Mouse (Mus musculus) hindbrain, embryonic 12.5 days (tissue): ENCODE data around the gene Myl10. TPM values are rescaled to one million over a fixed set of nuclear protein-coding genes. Genes with fewer than 3 reads are reported as not detected.

Experiments used
- ATAC-seq: fragments of 200-750 bp; cut with Nextera tagmentation; 2 replicates; pipeline ENCODE4 v1.8.0; 2017; ENCODE audit warnings: moderate TSS enrichment; ENCODE audit not compliant: low FRiP score
- H3K27ac ChIP-seq: fragments of 300-500 bp; sonication (generic); 2 replicates; pipeline ENCODE4 v1.5.1; 2016; ENCODE audit warnings: mild to moderate bottlenecking
- H3K27me3 ChIP-seq: fragments of 300-500 bp; sonication (generic); 2 replicates; pipeline ENCODE4 v1.6.1; 2016; ENCODE audit warnings: mild to moderate bottlenecking
- H3K36me3 ChIP-seq: fragments of 300-500 bp; sonication (generic); 2 replicates; pipeline ENCODE4 v1.6.1; 2016; ENCODE audit warnings: mild to moderate bottlenecking
- H3K4me1 ChIP-seq: fragments of 300-500 bp; sonication (generic); 2 replicates; pipeline ENCODE4 v1.6.1; 2016
- H3K4me2 ChIP-seq: fragments of 300-500 bp; sonication (generic); replicated peaks from 2 replicates; pipeline ENCODE4 v1.6.1; 2016; ENCODE audit warnings: mild to moderate bottlenecking
- H3K4me3 ChIP-seq: fragments of 300-500 bp; sonication (generic); 2 replicates; pipeline ENCODE4 v1.5.1; 2016; ENCODE audit warnings: mild to moderate bottlenecking
- H3K9ac ChIP-seq: fragments of 300-500 bp; sonication (generic); 2 replicates; pipeline ENCODE4 v1.6.1; 2016; ENCODE audit warnings: mild to moderate bottlenecking, moderate library complexity
- H3K9me3 ChIP-seq: fragments of 300-500 bp; sonication (generic); replicated peaks from 2 replicates; pipeline ENCODE4 v1.6.1; 2016; ENCODE audit warnings: mild to moderate bottlenecking
- WGBS: fragments of 180-500 bp; shearing (Covaris S2); methylation state at CpG from one replicate; pipeline ENCODE4 v1.1.7; 2016; 5-methylcytosine and 5-hydroxymethylcytosine counted together
- polyA plus RNA-seq: library from polyadenylated mRNA; unstranded; fragments of >200 nt; fragmentation: Nextera tagmentation; extraction: Ambion mirVana; gene quantifications from 2 replicates; pipeline ENCODE4 v1.2.1, GENCODE M21; 2016

The Myl10 gene
- polyA plus RNA-seq, 1 experiment from 2014 or later, result not detected

DNA sequence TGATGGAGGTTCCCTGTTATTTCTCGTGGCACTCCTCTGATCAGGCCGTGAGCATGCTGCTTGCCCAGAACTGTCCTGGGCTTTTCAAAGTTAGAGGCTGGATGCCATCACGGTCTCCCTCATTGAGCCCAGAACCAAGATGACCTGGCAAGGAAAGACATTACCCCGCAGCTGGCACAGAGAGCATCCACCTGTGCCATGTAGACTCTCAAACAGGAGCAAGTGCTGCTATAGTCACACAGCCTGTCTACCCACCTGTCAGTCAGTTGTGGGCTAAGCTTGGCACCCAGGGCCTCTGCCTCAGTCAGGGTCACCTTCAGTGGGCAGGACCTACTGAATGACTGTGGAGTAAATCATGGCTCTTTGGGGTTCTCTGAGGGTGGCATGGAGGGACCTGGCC, 6.6 kb upstream of the Myl10 start:
- no peak for ATAC-seq
- Histone ChIP-seq H3K4me2 (no peak overlapping the region), H3K27ac (no peak overlapping the region), H3K9ac (no peak overlapping the region), H3K4me1 (no peaks in the 10 kb centered on the region), H3K9me3 (no peaks in the 10 kb centered on the region), H3K4me3 (no peak overlapping the region), H3K27me3 (no peaks in the 10 kb centered on the region), H3K36me3 (no peaks in the 10 kb centered on the region)
- 90% methylated on average over 4 of the region's 4 CpGs for WGBS

DNA sequence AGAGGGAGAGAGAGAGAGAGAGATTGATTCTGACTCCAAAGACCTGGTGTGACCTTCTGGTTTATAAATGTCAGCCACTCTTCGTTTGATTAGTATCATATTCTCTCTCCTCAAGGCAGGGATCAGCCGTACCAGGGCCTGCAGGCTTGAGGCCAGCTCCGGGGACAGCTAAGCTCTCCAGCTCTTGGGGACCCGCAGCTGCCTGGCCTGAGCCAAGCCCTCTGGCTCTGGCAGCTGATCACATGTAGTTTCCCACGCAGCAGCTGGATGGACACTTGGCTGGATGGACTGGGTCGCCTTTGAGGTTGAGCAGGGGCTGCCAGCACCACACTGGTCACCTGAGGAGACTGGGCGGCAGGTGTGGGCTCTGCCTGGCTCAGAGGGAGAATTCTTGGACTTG, 5.4 kb upstream of the Myl10 start:
- Histone ChIP-seq H3K9ac (no peak overlapping the region), H3K4me2 (no peak overlapping the region), H3K27ac (no peak overlapping the region), H3K27me3 (no peaks in the 10 kb centered on the region), H3K36me3 (no peaks in the 10 kb centered on the region), H3K4me3 (no peak overlapping the region), H3K4me1 (no peaks in the 10 kb centered on the region), H3K9me3 (no peaks in the 10 kb centered on the region)
- ATAC-seq, result no peak
- WGBS, result 62% methylated on average over 7 of the region's 7 CpGs

DNA sequence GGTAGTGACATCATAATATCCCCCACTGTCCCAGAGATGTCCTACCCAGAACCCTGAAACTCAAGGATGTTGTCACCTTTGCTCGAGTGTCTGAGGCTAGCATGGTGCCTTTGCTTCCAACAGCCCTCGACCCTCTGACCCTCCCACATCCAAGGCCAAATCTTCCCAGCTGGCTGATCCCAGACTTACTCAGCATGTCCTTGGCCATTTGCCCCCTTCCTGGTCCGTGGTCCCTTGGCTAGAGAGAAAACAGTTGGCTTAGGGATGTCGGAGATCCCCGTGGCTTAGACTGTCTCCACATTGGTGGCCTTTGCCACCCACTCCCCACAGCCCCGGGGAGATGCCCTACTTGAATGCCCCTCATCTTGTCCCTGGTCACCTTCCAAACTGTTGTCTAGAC, 4.1 kb upstream of the Myl10 start:
- Histone ChIP-seq H3K27me3 (no peaks in the 10 kb centered on the region), H3K9me3 (no peaks in the 10 kb centered on the region), H3K4me1 (no peaks in the 10 kb centered on the region), H3K4me3 (no peak overlapping the region), H3K27ac (no peak overlapping the region), H3K4me2 (no peak overlapping the region), H3K9ac (no peak overlapping the region), H3K36me3 (no peaks in the 10 kb centered on the region)
- WGBS, result 84% methylated on average over 6 of the region's 6 CpGs
- ATAC-seq, result no peak

GRCm38 (mm10) chr5:136691170-136691569, 1.8 kb upstream of the Myl10 start:
- Histone ChIP-seq H3K27ac (no peak overlapping the region), H3K27me3 (no peaks in the 10 kb centered on the region), H3K9ac (no peak overlapping the region), H3K36me3 (no peaks in the 10 kb centered on the region), H3K4me3 (no peak overlapping the region), H3K9me3 (no peaks in the 10 kb centered on the region), H3K4me2 (no peak overlapping the region), H3K4me1 (no peaks in the 10 kb centered on the region)
- ATAC-seq, result no peak
- 65% methylated on average over 3 of the region's 3 CpGs for WGBS

DNA sequence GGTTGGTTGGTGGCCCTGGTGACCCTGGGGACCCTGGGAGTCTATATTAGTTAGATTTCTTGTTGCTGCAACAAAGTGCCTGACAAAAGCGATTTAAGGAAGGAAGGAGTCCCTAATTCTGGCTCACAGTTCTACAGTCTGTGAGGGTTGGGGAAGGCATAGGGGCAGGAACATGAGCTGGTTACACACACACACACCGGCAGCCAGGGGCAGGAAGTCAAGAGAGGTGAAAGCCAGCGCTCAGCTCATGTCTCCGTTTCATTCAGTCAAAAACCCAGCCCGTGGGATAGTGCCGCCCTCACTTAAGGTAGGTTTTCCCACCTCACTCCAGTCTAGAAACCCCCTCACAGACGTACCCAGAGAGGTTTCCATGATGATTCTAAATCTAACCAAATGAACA, 472 bp downstream of the Myl10 start:
- Histone ChIP-seq H3K4me1 (no peaks in the 10 kb centered on the region), H3K4me3 (no peak overlapping the region), H3K27ac (no peak overlapping the region), H3K27me3 (no peaks in the 10 kb centered on the region), H3K4me2 (no peak overlapping the region), H3K9me3 (no peaks in the 10 kb centered on the region), H3K36me3 (no peaks in the 10 kb centered on the region), H3K9ac (no peak overlapping the region)
- ATAC-seq, result no peak
- 72% methylated on average over 7 of the region's 7 CpGs for WGBS

DNA sequence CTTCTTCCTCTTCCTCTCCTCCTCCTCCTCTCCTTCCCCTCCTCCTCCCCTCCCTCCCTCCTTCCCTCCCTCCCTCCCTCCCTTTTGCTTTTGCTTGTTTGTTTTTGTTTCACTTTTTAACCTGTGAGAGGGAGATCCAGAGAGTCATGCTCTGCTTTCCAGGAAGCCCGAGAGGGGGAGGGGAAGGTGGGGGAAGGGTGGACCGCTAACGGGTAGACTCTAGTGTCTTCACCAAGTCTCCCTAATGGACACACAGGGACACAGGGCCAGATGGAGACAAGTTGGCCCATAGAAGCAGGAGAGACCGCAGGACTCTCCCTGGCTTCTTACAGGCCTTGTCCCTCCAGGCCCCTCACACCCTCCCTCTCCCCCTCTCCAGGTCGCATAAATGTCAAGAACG, 2.0 kb downstream of the Myl10 start:
- H3K4me2 ChIP-seq, result no peak overlapping the region
- no peak for ATAC-seq
- H3K36me3 ChIP-seq, result no peaks in the 10 kb centered on the region
- WGBS, result 71% methylated on average over 6 of the region's 6 CpGs
- H3K4me1 ChIP-seq, result no peaks in the 10 kb centered on the region
- no peak overlapping the region for H3K9ac ChIP-seq
- H3K27me3 ChIP-seq, result no peaks in the 10 kb centered on the region
- H3K9me3 ChIP-seq, result no peaks in the 10 kb centered on the region
- H3K4me3 ChIP-seq, result no peak overlapping the region
- no peak overlapping the region for H3K27ac ChIP-seq

- H3K4me3 ChIP-seq, result no peak overlapping the region
- WGBS, result 82% methylated on average over 5 of the region's 5 CpGs
- no peaks in the 10 kb centered on the region for H3K9me3 ChIP-seq
- no peaks in the 10 kb centered on the region for H3K36me3 ChIP-seq
- no peaks in the 10 kb centered on the region for H3K4me1 ChIP-seq
- no peak overlapping the region; the same call in 1 of the 2 replicates for H3K27ac ChIP-seq
- H3K4me2 ChIP-seq, result no peak overlapping the region
- H3K9ac ChIP-seq, result no peak overlapping the region
- no peaks in the 10 kb centered on the region for H3K27me3 ChIP-seq
- ATAC-seq, result no peak
These were observed 3.6 kb downstream of the Myl10 start for GRCm38 (mm10) chr5:136696516-136696915.

- H3K4me1 ChIP-seq, result no peaks in the 10 kb centered on the region
- ATAC-seq, result no peak
- WGBS, result 84% methylated on average over 9 of the region's 9 CpGs
These were observed 4.7 kb downstream of the Myl10 start for GRCm38 (mm10) chr5:136697618-136698017.

DNA sequence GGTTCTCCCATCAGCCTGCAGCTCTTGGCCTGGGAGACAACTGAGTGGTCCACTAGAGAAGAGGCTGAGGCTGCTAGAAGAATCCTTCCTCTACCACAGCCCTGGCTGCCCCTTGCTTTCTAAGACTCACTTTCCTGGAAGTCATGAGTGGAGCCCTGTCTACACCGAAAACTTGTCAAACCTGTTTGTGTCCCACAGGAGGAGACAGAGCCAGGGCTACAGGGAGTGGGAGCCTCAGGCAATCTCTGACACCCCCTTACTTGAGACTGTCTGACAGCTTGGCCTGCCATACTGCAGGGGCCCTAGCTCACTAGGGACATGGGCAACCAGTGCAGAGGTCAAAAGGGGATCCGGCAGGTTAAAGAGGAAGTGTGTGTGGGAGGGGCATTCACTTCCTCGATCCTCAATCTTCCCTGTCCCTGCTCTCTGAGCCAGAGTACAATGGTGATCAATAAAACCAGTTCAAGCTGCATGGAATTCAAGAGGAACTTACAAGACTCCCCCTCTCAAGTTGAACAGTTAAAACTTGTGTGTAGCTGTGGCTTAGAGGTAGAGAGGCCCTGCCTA, 9.3 kb downstream of the Myl10 start:
- H3K9ac ChIP-seq, result no peak overlapping the region
- no peak for ATAC-seq
- no peaks in the 10 kb centered on the region for H3K4me1 ChIP-seq
- H3K4me2 ChIP-seq, result no peak overlapping the region
- no peak overlapping the region for H3K4me3 ChIP-seq
- H3K27ac ChIP-seq, result no peak overlapping the region
- no peaks in the 10 kb centered on the region for H3K36me3 ChIP-seq
- 0 out of 2 replicates have a peak, but pooled peaks cover 3% of the 10 kb centered on the region for H3K9me3 ChIP-seq
- no peaks in the 10 kb centered on the region for H3K27me3 ChIP-seq
- 77% methylated on average over 3 of the region's 3 CpGs for WGBS

More at GRCm38 (mm10) chr5:136697618-136698017, 4.7 kb downstream of the Myl10 start:
- Histone ChIP-seq H3K36me3 (no peaks in the 10 kb centered on the region), H3K27ac (no peak overlapping the region), H3K4me2 (no peak overlapping the region), H3K9ac (no peak overlapping the region), H3K9me3 (no peaks in the 10 kb centered on the region), H3K4me3 (no peak overlapping the region), H3K27me3 (no peaks in the 10 kb centered on the region)

DNA sequence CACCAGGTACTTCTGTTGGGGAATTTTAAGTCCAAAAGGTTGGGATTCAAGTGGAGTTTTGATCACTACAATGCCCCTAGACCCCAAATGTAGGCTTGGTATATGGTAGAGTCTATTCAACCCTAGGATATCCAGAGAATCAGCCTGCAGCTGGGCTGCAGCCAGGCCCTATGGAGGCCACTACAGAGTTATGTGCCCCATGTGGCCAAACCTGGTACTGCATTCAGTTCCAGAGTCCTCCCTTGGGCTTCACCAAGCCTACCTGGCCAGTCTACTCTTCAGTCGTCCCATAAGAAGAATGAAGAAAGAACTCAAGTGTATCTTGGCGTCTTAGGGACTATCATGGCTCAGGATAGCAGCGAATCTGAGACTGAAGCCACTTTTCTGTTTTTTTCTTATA, 10.8 kb downstream of the Myl10 start:
- Histone ChIP-seq H3K9ac (no peak overlapping the region), H3K4me3 (no peak overlapping the region), H3K9me3 (0 out of 2 replicates have a peak, but pooled peaks cover 3% of the 10 kb centered on the region), H3K36me3 (no peaks in the 10 kb centered on the region), H3K4me2 (no peak overlapping the region), H3K27ac (no peak overlapping the region), H3K4me1 (peaks cover 3% of the 10 kb centered on the region; the same call in 1 of the 2 replicates), H3K27me3 (no peaks in the 10 kb centered on the region)
- 47% methylated on average over 3 of the region's 3 CpGs for WGBS
- ATAC-seq, result no peak

DNA sequence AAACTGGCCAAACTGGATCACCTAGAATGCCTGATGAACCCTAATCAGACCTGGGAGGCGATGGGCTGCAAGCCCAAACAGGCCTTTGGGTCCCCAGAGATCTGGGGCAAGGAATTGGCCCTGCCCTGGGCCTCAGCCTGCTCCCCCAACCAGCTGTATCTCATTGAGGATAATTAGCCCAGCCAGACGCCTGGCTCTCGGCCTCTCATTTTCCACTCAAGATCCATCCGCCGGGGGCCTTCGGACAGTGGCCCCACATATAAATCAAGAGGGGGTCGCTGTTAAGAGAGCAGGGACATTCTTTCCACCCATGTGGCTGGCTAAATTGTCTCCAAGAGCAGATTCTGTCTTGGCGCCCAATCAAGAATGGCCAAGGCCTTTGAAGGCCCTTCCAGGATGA, 11.2 kb downstream of the Myl10 start:
- Histone ChIP-seq H3K27ac (no peak overlapping the region), H3K27me3 (no peaks in the 10 kb centered on the region), H3K4me3 (no peak overlapping the region), H3K9ac (no peak overlapping the region), H3K4me2 (no peak overlapping the region), H3K9me3 (0 out of 2 replicates have a peak, but pooled peaks cover 3% of the 10 kb centered on the region), H3K4me1 (peaks cover 3% of the 10 kb centered on the region; the same call in 1 of the 2 replicates), H3K36me3 (no peaks in the 10 kb centered on the region)
- 77% methylated on average over 8 of the region's 8 CpGs for WGBS
- no peak for ATAC-seq

DNA sequence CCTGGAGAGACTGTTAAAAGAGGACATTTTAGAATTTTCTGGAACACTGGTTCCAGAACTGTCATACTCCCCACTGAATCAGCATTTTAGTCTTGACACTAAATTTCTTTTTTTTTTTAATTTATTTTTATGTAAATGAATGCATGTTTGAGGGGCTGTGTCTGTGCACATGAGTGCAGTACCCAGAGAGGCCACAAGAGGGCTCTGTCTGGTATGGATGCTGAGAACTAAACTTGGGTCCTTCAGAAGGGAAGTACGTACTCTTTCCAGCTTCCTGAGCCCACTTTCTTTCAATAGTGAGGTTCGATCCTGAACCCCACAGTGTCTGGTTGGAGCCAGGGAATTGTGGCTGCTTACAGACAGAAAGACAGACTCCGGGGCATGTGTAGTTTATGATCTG, 12.6 kb downstream of the Myl10 start:
- no peak for ATAC-seq
- Histone ChIP-seq H3K9ac (no peak overlapping the region), H3K4me3 (no peak overlapping the region), H3K4me1 (peaks cover 4% of the 10 kb centered on the region; the same call in 1 of the 2 replicates), H3K9me3 (0 out of 2 replicates have a peak, but pooled peaks cover 3% of the 10 kb centered on the region), H3K4me2 (no peak overlapping the region), H3K27me3 (no peaks in the 10 kb centered on the region), H3K27ac (no peak overlapping the region), H3K36me3 (no peaks in the 10 kb centered on the region)
- 93% methylated on average over 3 of the region's 3 CpGs for WGBS

GRCm38 (mm10) chr5:136706803-136707202, 13.9 kb downstream of the Myl10 start:
- WGBS, result under 1% methylated on average over 9 of the region's 9 CpGs

More at GRCm38 (mm10) chr5:136706803-136707202, 13.9 kb downstream of the Myl10 start:
- ATAC-seq, result no peak
- Histone ChIP-seq H3K4me1 (peaks cover 11% of the 10 kb centered on the region; the same call in 1 of the 2 replicates), H3K9ac (no peak overlapping the region), H3K36me3 (no peaks in the 10 kb centered on the region), H3K9me3 (0 out of 2 replicates have a peak, but pooled peaks cover 3% of the 10 kb centered on the region), H3K4me3 (no peak overlapping the region), H3K27me3 (no peaks in the 10 kb centered on the region), H3K4me2 (no peak overlapping the region), H3K27ac (no peak overlapping the region)
